Mouse (Mus musculus) neural tube, embryonic 15.5 days (tissue): Measurements from ENCODE around the gene Ankrd11. TPM values are rescaled to one million over a fixed set of nuclear protein-coding genes. Genes with fewer than 3 reads are reported as not detected.
A peak's percentile ranks its signal among the peaks of the same experiment; 100 is the strongest.

Experiments
- ATAC-seq: fragments of 200-750 bp; cut with Nextera tagmentation; 2 replicates; pipeline ENCODE4 v1.8.0; 2017; ENCODE audit warnings: mild to moderate bottlenecking, moderate TSS enrichment, moderate library complexity; ENCODE audit not compliant: low FRiP score
- H3K27ac ChIP-seq: fragments of 300-500 bp; sonication (generic); replicated peaks from 2 replicates; pipeline ENCODE4 v1.5.1; 2015; ENCODE audit warnings: mild to moderate bottlenecking, inconsistent platforms
- H3K27me3 ChIP-seq: fragments of 300-500 bp; sonication (generic); replicated peaks from 2 replicates; pipeline ENCODE4 v1.6.1; 2015; ENCODE audit warnings: inconsistent platforms
- H3K36me3 ChIP-seq: fragments of 300-500 bp; sonication (generic); 2 replicates; pipeline ENCODE4 v1.6.1; 2015; ENCODE audit warnings: inconsistent platforms
- H3K4me1 ChIP-seq: fragments of 300-500 bp; sonication (generic); 2 replicates; pipeline ENCODE4 v1.6.1; 2015; ENCODE audit warnings: inconsistent platforms
- H3K4me2 ChIP-seq: fragments of 300-500 bp; sonication (generic); 2 replicates; pipeline ENCODE4 v1.6.1; 2015; ENCODE audit warnings: inconsistent platforms, mild to moderate bottlenecking, moderate library complexity
- H3K4me3 ChIP-seq: fragments of 300-500 bp; sonication (generic); replicated peaks from 2 replicates; pipeline ENCODE4 v1.5.1; 2015; ENCODE audit warnings: mild to moderate bottlenecking, inconsistent platforms
- H3K9ac ChIP-seq: fragments of 300-500 bp; sonication (generic); replicated peaks from 2 replicates; pipeline ENCODE4 v1.6.1; 2015; ENCODE audit warnings: mild to moderate bottlenecking, inconsistent platforms
- H3K9me3 ChIP-seq: fragments of 300-500 bp; sonication (generic); replicated peaks from 2 replicates; pipeline ENCODE4 v1.6.1; 2016; ENCODE audit warnings: inconsistent platforms
- WGBS: fragments of 180-500 bp; shearing (Covaris S2); methylation state at CpG from one replicate; pipeline ENCODE4 v1.1.7; 2015; ENCODE audit warnings: mixed read lengths; 5-methylcytosine and 5-hydroxymethylcytosine counted together
- polyA plus RNA-seq: library from polyadenylated mRNA; unstranded; fragments of >200 nt; fragmentation: Nextera tagmentation; extraction: Ambion mirVana; gene quantifications from 2 replicates; pipeline ENCODE4 v1.2.1, GENCODE M21; 2015

Ankrd11 gene
- polyA plus RNA-seq: 36.5 and 59.9 TPM in 2 replicates

DNA sequence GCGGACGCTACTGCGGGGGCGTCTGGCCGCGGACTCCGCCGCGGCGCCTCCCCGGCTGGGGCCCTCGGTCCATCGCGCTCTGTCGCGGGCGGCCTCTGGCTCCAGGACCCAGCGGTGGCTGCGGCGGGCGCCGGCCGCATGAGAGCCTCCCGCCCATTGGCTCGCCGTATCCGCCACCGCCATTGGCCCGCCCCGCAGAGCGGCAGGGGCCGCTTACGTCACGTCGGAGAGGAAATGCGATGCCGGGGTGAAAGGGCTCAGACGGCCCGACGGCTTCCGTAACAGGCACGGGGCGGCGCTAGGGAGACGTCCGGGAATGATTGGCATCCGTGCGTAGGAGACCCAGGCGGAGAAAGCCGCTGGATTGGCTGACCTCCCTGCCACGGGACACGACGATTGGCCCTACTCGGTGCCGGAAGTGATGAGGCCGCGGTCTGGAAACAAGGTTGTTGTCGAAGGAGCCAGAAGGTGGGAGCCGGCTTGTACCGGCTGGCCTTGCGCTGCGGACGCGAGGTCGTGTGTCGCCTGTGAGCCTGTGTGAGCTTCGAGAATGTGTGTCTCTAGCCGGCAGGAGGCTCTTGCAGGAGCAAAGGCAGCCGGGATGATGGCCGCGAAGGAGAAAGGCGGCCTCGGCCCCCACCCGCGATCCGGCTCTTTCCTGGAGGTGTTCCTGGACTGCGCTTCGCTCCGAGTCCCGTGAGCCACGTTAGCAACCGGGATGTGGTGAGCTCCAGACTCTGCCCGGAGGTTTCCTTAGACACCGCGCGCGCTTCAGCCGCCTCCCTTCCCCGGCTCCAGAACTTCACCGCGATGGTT lies at the start of gene Ankrd11:
Ankrd11 (minus strand) TSS at position 120 of the 816 bp plus-strand sequence.
- WGBS: under 1% methylated on average over 87 of the region's 91 CpGs

GRCm38 (mm10) chr8:123087289-123087688 lies 45.2 kb upstream of the Ankrd11 start:
- 0 out of 2 replicates have a peak overlapping the region, but pooled peaks have one; percentile 10 for H3K9ac ChIP-seq
- H3K4me3 ChIP-seq: no peak overlapping the region
- WGBS: 87% methylated on average over 9 of the region's 9 CpGs
- peaks cover 99% of the 10 kb centered on the region for H3K36me3 ChIP-seq
- no peaks in the 10 kb centered on the region for H3K9me3 ChIP-seq
- no peak overlapping the region for H3K4me2 ChIP-seq
- no peak overlapping the region for H3K27ac ChIP-seq
- no peaks in the 10 kb centered on the region for H3K27me3 ChIP-seq
- no peaks in the 10 kb centered on the region for H3K4me1 ChIP-seq
- no peak for ATAC-seq

More for the DNA sequence above, at the start of gene Ankrd11:
- peak within 1 kb of the TSS; percentile 99 for H3K9ac ChIP-seq
- H3K9me3 ChIP-seq: no peaks in the 10 kb centered on the region
- H3K4me2 ChIP-seq: peak within 1 kb of the TSS; percentile 79
- H3K4me1 ChIP-seq: peaks cover 46% of the 10 kb centered on the region
- H3K4me3 ChIP-seq: peak within 1 kb of the TSS; percentile 99
- peak within 1 kb of the TSS; percentile 97 for H3K27ac ChIP-seq
- H3K27me3 ChIP-seq: no peaks in the 10 kb centered on the region
- ATAC-seq: peak; percentile 98
- no peaks in the 10 kb centered on the region for H3K36me3 ChIP-seq

GRCm38 (mm10) chr8:123083610-123084009 lies 41.5 kb upstream of the Ankrd11 start:
- no peaks in the 10 kb centered on the region for H3K9me3 ChIP-seq
- no peak for ATAC-seq
- H3K27ac ChIP-seq: 0 out of 2 replicates have a peak overlapping the region, but pooled peaks have one; percentile 9

GRCm38 (mm10) chr8:123082993-123083392 lies 40.9 kb upstream of the Ankrd11 start:
- Histone ChIP-seq H3K9me3 (no peaks in the 10 kb centered on the region), H3K4me1 (no peaks in the 10 kb centered on the region), H3K27me3 (no peaks in the 10 kb centered on the region), H3K4me3 (no peak overlapping the region), H3K9ac (no peak overlapping the region), H3K4me2 (no peak overlapping the region), H3K36me3 (peaks cover 92% of the 10 kb centered on the region), H3K27ac (0 out of 2 replicates have a peak overlapping the region, but pooled peaks have one; percentile 41)
- no peak for ATAC-seq
- 89% methylated on average over 6 of the region's 6 CpGs for WGBS

More at GRCm38 (mm10) chr8:123083610-123084009, 41.5 kb upstream of the Ankrd11 start:
- Histone ChIP-seq H3K36me3 (peaks cover 95% of the 10 kb centered on the region), H3K4me2 (no peak overlapping the region), H3K4me3 (no peak overlapping the region), H3K9ac (no peak overlapping the region), H3K4me1 (no peaks in the 10 kb centered on the region), H3K27me3 (no peaks in the 10 kb centered on the region)
- 87% methylated on average over 12 of the region's 12 CpGs for WGBS

GRCm38 (mm10) chr8:123077213-123077612 lies 35.1 kb upstream of the Ankrd11 start:
- no peak overlapping the region for H3K4me2 ChIP-seq
- H3K27ac ChIP-seq: no peak overlapping the region
- 89% methylated on average over 6 of the region's 6 CpGs for WGBS
- H3K36me3 ChIP-seq: peaks cover 84% of the 10 kb centered on the region
- no peaks in the 10 kb centered on the region for H3K4me1 ChIP-seq
- ATAC-seq: no peak
- no peak overlapping the region for H3K4me3 ChIP-seq
- H3K9ac ChIP-seq: no peak overlapping the region
- no peaks in the 10 kb centered on the region for H3K27me3 ChIP-seq
- no peaks in the 10 kb centered on the region for H3K9me3 ChIP-seq

DNA sequence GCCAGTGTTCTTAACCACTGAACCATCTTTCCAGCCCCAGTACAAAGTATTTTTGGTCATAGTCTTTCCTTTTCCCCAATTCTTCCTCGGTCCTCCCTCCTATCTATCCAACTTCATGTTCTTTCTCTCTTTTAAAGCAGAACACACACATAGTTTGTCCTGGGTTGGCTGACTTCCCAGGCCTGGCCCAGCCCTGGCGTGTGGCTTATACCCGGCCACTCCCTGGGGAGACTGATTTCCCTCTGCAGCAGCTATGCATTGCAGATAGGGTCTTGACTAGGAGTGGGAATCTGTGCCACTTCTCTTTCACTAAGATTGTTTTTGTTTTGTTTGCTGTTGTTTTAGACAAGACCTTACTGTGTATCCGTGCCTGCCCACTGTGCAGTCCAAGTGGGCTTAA lies 29.1 kb upstream of the Ankrd11 start:
- Histone ChIP-seq H3K4me2 (no peak overlapping the region), H3K27ac (no peak overlapping the region), H3K4me3 (no peak overlapping the region), H3K9ac (no peak overlapping the region), H3K9me3 (no peaks in the 10 kb centered on the region), H3K36me3 (peaks cover 48% of the 10 kb centered on the region), H3K4me1 (peaks cover 17% of the 10 kb centered on the region), H3K27me3 (no peaks in the 10 kb centered on the region)
- ATAC-seq: no peak
- 82% methylated on average over 4 of the region's 4 CpGs for WGBS

DNA sequence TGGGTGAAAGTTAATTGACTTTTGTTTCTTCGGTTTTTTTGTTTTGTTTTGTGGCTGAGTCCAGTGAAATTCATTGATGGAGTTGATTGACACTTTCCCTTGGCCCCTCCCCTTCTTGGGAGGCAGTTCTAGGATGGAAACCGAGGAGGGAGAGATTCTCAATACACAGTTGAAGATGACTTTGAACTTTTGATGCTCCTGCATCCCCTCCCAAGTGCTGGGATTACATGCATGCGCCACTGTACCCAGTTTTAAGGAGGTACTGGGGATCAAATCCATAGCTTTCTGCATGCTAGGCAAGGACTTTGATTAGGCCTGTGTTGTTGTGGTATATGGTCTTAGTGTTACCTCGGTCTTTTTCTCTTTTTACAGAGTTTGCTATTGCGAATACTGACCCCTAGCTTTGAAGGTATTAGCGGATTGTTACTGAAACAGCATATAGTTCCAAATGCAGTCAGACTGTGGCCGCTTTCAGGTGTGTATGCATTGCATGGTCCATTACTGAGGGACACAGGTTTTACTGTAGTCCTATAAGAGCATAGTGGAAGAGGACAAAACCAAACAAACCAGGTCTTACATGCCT lies 24.1 kb upstream of the Ankrd11 start:
- Histone ChIP-seq H3K27me3 (no peaks in the 10 kb centered on the region), H3K9me3 (no peaks in the 10 kb centered on the region), H3K4me3 (peak overlapping the region; percentile 95), H3K9ac (peak overlapping the region; percentile 93), H3K4me1 (peaks cover 32% of the 10 kb centered on the region), H3K4me2 (peak overlapping the region; percentile 79), H3K27ac (peak overlapping the region; percentile 95), H3K36me3 (peaks cover 9% of the 10 kb centered on the region; the same call in 1 of the 2 replicates)
- ATAC-seq: no peak
- 39% methylated on average over 7 of the region's 7 CpGs for WGBS

DNA sequence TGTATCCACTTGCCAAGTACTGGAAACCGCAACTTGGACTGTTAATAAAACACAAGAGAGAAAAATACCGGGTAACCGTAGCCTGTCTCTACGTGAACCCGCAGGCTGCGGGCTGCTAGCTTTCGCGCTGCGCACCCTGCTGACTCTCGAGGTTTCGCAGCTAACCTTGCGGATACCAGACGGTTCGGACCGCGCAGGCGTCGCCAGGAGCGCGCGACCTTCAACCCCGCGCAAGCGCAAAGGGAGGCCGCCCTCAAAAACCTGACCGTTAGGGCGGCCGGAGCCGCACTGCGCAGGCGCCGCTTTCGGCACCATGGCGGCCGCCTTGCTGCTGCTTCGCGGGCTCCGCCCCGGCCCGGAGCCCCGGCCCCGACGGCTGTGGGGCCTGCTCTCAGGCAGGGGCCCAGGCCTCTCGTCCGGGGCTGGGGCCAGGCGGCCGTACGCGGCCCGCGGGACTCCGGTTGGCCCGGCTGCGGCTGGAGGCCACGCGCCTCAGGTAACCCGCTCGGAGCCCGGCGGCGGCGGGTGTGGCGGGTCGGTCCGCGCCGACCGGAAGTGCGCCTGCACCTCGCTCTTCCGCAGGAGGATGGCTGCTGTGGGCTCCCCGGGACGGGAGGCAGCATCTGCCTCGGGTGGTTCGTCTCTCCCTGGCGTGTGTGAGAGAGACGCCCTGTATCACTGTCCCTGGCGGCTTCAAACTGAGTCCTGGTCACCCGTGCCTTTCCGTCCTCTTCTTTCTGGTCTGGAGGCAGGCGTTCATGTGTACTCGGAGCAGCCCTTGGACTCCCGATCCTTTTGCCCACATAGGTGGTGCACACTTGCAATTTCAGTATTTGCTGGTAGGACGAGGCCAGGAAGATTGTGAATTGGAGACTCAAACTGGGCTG lies 23.4 kb upstream of the Ankrd11 start:
- peak overlapping the region; percentile 93 for H3K9ac ChIP-seq
- peak overlapping the region; percentile 79 for H3K4me2 ChIP-seq
- H3K36me3 ChIP-seq: peaks cover 5% of the 10 kb centered on the region; the same call in 1 of the 2 replicates
- peak overlapping the region; percentile 95 for H3K4me3 ChIP-seq
- peaks cover 32% of the 10 kb centered on the region for H3K4me1 ChIP-seq
- under 1% methylated on average over 84 of the region's 84 CpGs for WGBS
- H3K27me3 ChIP-seq: no peaks in the 10 kb centered on the region
- H3K9me3 ChIP-seq: no peaks in the 10 kb centered on the region
- peak overlapping the region; percentile 95 for H3K27ac ChIP-seq
- ATAC-seq: peak; percentile 98

DNA sequence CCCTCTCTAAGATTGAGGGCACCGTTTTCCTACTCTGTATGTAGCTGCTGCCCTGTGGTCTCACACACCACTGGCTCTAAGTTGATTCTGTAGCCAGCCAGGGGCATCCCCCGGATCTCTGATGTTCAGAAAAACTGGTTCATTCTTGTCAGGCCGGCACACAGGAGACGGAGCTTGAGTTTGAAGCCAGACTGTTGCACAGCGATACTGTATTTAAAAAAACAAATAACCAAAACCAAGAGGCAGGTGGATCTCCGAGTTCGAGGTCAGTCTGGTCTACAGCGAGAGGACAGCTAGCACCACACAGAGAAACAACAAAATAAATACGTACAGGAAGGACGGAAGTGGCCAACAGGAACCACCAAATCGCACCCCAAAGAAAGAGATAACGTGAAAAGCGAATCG lies 22.7 kb upstream of the Ankrd11 start:
- WGBS: 3% methylated on average over 14 of the region's 14 CpGs
- peak; percentile 56 for ATAC-seq
- Histone ChIP-seq H3K9me3 (no peaks in the 10 kb centered on the region), H3K4me3 (peak overlapping the region; percentile 95), H3K9ac (peak overlapping the region; percentile 93), H3K27me3 (no peaks in the 10 kb centered on the region), H3K4me1 (peaks cover 32% of the 10 kb centered on the region), H3K36me3 (no peaks in the 10 kb centered on the region), H3K4me2 (peak overlapping the region; percentile 79), H3K27ac (peak overlapping the region; percentile 95)

- peak overlapping the region; percentile 93; the same call in 1 of the 2 replicates for H3K9ac ChIP-seq
- no peaks in the 10 kb centered on the region for H3K36me3 ChIP-seq
- no peak for ATAC-seq
- 50% methylated on average over 4 of the region's 4 CpGs for WGBS
- H3K9me3 ChIP-seq: no peaks in the 10 kb centered on the region
- peaks cover 32% of the 10 kb centered on the region for H3K4me1 ChIP-seq
- no peaks in the 10 kb centered on the region for H3K27me3 ChIP-seq
- peak overlapping the region; percentile 79 for H3K4me2 ChIP-seq
- H3K27ac ChIP-seq: peak overlapping the region; percentile 95; the same call in 1 of the 2 replicates
- H3K4me3 ChIP-seq: peak overlapping the region; percentile 95
These were observed 22.0 kb upstream of the Ankrd11 start for GRCm38 (mm10) chr8:123064072-123064471.

DNA sequence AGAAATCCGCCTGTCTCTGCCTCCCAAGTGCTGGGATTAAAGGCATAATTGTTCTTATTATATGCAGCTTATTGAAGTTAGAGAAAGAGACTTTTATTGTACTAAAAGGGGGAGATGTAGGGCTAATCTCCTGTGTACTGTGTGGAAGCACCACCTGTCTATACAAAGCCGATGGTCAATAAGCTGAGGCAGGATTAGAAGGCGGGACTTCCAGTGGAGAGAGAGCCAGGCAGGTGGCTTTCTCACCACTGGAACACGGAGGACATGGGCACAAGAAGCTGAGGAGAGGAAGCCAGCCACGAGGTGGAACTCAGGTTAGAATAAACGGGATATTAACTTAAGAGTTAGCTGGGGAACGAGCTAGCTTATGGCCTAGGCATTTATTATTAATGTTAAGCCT lies 20.6 kb upstream of the Ankrd11 start, which contains the start of gene Spg7:
Spg7 (plus strand) TSS at position 222 of the 400 bp plus-strand sequence.
- 76% methylated on average over 7 of the region's 7 CpGs for WGBS
- ATAC-seq: no peak
- peaks cover 31% of the 10 kb centered on the region for H3K4me1 ChIP-seq
- H3K36me3 ChIP-seq: no peaks in the 10 kb centered on the region
- no peak within 1 kb of the TSS for H3K4me2 ChIP-seq
- H3K4me3 ChIP-seq: no peak within 1 kb of the TSS
- H3K27me3 ChIP-seq: no peaks in the 10 kb centered on the region
- H3K9me3 ChIP-seq: no peaks in the 10 kb centered on the region
- no peak within 1 kb of the TSS for H3K9ac ChIP-seq
- no peak within 1 kb of the TSS for H3K27ac ChIP-seq
